Mouse (Mus musculus) liver, embryonic 16.5 days (tissue): Measurements from ENCODE around the gene Klkb1. TPM values are rescaled to one million over a fixed set of nuclear protein-coding genes. Genes with fewer than 3 reads are reported as not detected.

Source experiments
- ATAC-seq: fragments of 200-750 bp; cut with Nextera tagmentation; 2 replicates; pipeline ENCODE4 v1.8.0; 2017; ENCODE audit warnings: low read depth, mild to moderate bottlenecking, moderate number of reproducible peaks, moderate library complexity
- H3K27ac ChIP-seq: fragments of 300-500 bp; sonication (generic); 2 replicates; pipeline ENCODE4 v1.5.1; 2014; ENCODE audit warnings: mild to moderate bottlenecking, low read length
- H3K27me3 ChIP-seq: fragments of 300-500 bp; sonication (generic); 2 replicates; pipeline ENCODE4 v1.6.1; 2014; ENCODE audit warnings: low read depth, low read length, mixed read lengths; ENCODE audit not compliant: control insufficient read depth, insufficient read depth
- H3K36me3 ChIP-seq: fragments of 300-500 bp; sonication (generic); 2 replicates; pipeline ENCODE4 v1.6.1; 2014; ENCODE audit warnings: mild to moderate bottlenecking; ENCODE audit not compliant: control insufficient read depth, insufficient read depth
- H3K4me1 ChIP-seq: fragments of 300-500 bp; sonication (generic); 2 replicates; pipeline ENCODE4 v1.6.1; 2014; ENCODE audit warnings: low read depth, low read length, mixed read lengths; ENCODE audit not compliant: control insufficient read depth
- H3K4me2 ChIP-seq: fragments of 300-500 bp; sonication (generic); 2 replicates; pipeline ENCODE4 v1.6.1; 2014; ENCODE audit warnings: low read depth, low read length, mixed read lengths
- H3K4me3 ChIP-seq: fragments of 300-500 bp; sonication (generic); 2 replicates; pipeline ENCODE4 v1.5.1; 2014; ENCODE audit warnings: low read depth, mild to moderate bottlenecking, low read length
- H3K9ac ChIP-seq: fragments of 300-500 bp; sonication (generic); 2 replicates; pipeline ENCODE4 v1.6.1; 2014; ENCODE audit warnings: low read depth, low read length
- H3K9me3 ChIP-seq: fragments of 300-500 bp; sonication (generic); replicated peaks from 2 replicates; pipeline ENCODE4 v1.6.1; 2016; ENCODE audit warnings: low read length; ENCODE audit not compliant: control insufficient read depth
- WGBS: fragments of 180-500 bp; shearing (Covaris S2); extraction: QIAGEN DNeasy Blood & Tissue Kit; methylation state at CpG from one replicate; pipeline ENCODE4 v1.1.7; 2014; ENCODE audit not compliant: insufficient replicate concordance; 5-methylcytosine and 5-hydroxymethylcytosine counted together
- polyA plus RNA-seq: library from polyadenylated mRNA; unstranded; fragments of >200 nt; fragmentation: Nextera tagmentation; extraction: Ambion mirVana; gene quantifications from 2 replicates; pipeline ENCODE4 v1.2.1, GENCODE M21; 2015

Gene Klkb1
- polyA plus RNA-seq, 1 experiment from 2014 or later = 18.1 TPM

DNA sequence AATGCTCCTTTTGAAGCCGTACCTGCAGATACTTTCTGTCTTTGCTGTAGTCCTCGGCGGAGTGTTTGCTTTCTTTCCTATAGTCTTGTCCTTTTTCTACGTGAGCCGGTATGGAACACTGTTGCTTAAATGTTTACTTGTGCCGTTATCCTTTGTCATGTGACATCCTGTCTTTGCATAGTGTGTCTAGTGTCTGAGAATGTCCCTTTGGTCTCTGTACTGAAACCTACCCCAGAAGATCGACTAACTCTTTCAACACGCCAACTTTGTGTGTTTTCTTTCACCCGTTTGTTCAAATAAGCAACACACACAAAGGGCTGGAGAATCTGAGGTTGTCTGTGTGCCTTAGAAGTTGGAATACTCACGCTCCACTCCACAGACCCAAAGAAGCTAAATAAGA, 32.7 kb downstream of the Klkb1 start, which contains the start of gene F11:
Gene F11, minus strand, starts transcription at position 112 of the 400 bp plus-strand sequence.
- peak within 1 kb of the TSS; percentile 80 for H3K27ac ChIP-seq

GRCm38 (mm10) chr8:45258421-45258820, 36.2 kb downstream of the Klkb1 start:
- no peak for ATAC-seq
- no peaks in the 10 kb centered on the region for H3K4me1 ChIP-seq
- no peak overlapping the region for H3K27ac ChIP-seq
- no peaks in the 10 kb centered on the region for H3K36me3 ChIP-seq
- H3K4me2 ChIP-seq = no peak overlapping the region
- 68% methylated on average over 8 of the region's 8 CpGs for whole genome bisulfite sequencing
- H3K27me3 ChIP-seq = no peaks in the 10 kb centered on the region
- no peak overlapping the region for H3K9ac ChIP-seq
- no peaks in the 10 kb centered on the region for H3K9me3 ChIP-seq
- H3K4me3 ChIP-seq = no peak overlapping the region

More for the DNA sequence above, 32.7 kb downstream of the Klkb1 start, which contains the start of gene F11:
- Histone ChIP-seq H3K9ac (no peak within 1 kb of the TSS), H3K4me3 (peak within 1 kb of the TSS; percentile 36), H3K27me3 (no peaks in the 10 kb centered on the region), H3K4me1 (no peaks in the 10 kb centered on the region), H3K36me3 (no peaks in the 10 kb centered on the region), H3K4me2 (peak within 1 kb of the TSS; percentile 21), H3K9me3 (no peaks in the 10 kb centered on the region)
- 45% methylated on average over 10 of the region's 10 CpGs for WGBS
- peak; percentile 76 for ATAC-seq

DNA sequence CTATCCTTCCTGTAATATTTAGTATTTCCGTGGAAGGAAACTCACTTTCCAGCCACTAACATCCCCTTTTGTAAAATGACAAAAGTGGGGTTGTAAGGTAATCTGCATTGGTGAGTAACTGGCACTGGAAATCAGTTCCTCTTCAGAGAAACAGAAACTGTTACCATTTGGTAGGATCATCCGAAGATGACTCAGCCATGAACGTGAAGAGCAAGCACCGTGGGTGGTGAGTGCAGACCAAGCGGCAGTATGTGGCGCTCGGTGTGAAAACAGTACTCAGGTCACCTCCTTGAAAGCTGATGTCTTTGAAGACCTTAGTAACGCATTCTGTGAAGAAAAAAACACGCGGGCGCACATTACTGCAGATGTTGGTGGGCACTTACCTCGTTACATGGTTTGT, 39.6 kb downstream of the Klkb1 start:
- WGBS = 74% methylated on average over 12 of the region's 12 CpGs
- H3K4me2 ChIP-seq = no peak overlapping the region
- H3K27ac ChIP-seq = peak overlapping the region; percentile 44; the same call in 1 of the 2 replicates

DNA sequence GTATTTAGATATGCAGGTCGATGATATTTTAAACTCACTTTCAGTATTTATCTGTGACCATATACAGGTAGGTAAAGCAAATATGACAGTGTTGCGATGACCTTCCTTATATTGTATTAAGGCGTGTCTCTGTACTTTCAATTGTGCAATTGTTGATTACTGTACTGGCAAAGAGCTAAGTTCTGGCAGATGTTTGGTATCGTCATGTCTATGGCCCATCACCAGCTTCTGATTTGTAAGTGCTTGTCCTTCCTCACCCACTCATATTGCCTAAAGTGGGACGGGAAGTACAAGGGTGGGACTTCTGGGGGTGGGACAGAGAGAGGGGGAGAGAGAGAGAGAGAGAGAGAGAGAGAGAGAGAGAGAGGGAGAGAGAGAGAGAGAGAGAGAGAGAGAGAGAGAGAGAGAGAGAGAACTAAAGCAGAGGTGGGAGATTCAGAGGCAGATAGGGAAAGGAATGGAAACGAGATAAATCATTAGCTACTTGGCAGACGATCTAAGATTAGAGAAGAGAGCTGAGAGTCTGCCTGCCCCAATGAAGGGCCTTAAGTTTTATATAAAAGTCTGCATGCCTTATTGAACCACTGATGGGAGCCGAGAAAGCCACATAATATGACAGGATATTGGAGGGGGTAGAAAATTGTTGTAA, 40.3 kb downstream of the Klkb1 start:
- no peaks in the 10 kb centered on the region for H3K9me3 ChIP-seq
- WGBS = 55% methylated on average over 8 of the region's 8 CpGs
- no peak overlapping the region for H3K9ac ChIP-seq
- H3K4me1 ChIP-seq = no peaks in the 10 kb centered on the region
- H3K4me2 ChIP-seq = no peak overlapping the region
- H3K36me3 ChIP-seq = no peaks in the 10 kb centered on the region
- H3K4me3 ChIP-seq = no peak overlapping the region
- ATAC-seq = peak; percentile 64
- H3K27ac ChIP-seq = peak overlapping the region; percentile 44
- no peaks in the 10 kb centered on the region for H3K27me3 ChIP-seq

More for the DNA sequence above, 39.6 kb downstream of the Klkb1 start:
- no peaks in the 10 kb centered on the region for H3K4me1 ChIP-seq
- no peaks in the 10 kb centered on the region for H3K36me3 ChIP-seq
- H3K27me3 ChIP-seq = no peaks in the 10 kb centered on the region
- ATAC-seq = no peak
- H3K9ac ChIP-seq = no peak overlapping the region
- no peaks in the 10 kb centered on the region for H3K9me3 ChIP-seq
- H3K4me3 ChIP-seq = no peak overlapping the region

DNA sequence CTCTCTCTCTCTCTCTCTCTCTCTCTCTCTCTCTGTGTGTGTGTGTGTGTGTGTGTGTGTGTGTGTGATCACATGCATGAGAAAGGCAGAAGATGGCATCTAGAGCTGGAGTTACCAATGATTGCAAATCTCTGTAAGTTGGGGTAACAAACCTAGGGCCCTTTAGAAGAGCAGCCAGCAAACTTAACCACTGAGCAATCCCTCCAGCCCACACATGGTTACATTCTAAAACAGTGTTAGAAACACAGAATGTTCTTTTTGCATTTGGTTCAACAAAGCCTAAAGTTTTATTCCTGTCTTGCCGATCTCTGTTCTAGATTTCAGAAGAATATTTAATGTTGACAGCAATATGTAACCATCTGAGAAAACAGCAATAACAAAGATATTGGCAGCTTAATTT, 41.1 kb downstream of the Klkb1 start:
- WGBS = 78% methylated on average over 1 of the region's 1 CpGs
- Histone ChIP-seq H3K9ac (no peak overlapping the region), H3K4me2 (no peak overlapping the region), H3K36me3 (no peaks in the 10 kb centered on the region), H3K27ac (no peak overlapping the region), H3K4me1 (no peaks in the 10 kb centered on the region), H3K9me3 (no peaks in the 10 kb centered on the region), H3K27me3 (no peaks in the 10 kb centered on the region), H3K4me3 (no peak overlapping the region)
- no peak for ATAC-seq

GRCm38 (mm10) chr8:45253111-45253510, 41.5 kb downstream of the Klkb1 start:
- no peaks in the 10 kb centered on the region for H3K27me3 ChIP-seq
- H3K4me2 ChIP-seq = no peak overlapping the region
- no peak overlapping the region for H3K4me3 ChIP-seq
- H3K9ac ChIP-seq = no peak overlapping the region
- no peaks in the 10 kb centered on the region for H3K4me1 ChIP-seq
- H3K9me3 ChIP-seq = no peaks in the 10 kb centered on the region
- H3K27ac ChIP-seq = no peak overlapping the region
- 40% methylated on average over 2 of the region's 2 CpGs for WGBS
- peak; percentile 39; the same call in 1 of the 2 replicates for ATAC-seq
- H3K36me3 ChIP-seq = no peaks in the 10 kb centered on the region; the same call in 1 of the 2 replicates

GRCm38 (mm10) chr8:45246307-45246706, 48.4 kb downstream of the Klkb1 start:
- no peak overlapping the region for H3K4me2 ChIP-seq
- 58% methylated on average over 7 of the region's 7 CpGs for WGBS
- H3K4me1 ChIP-seq = no peaks in the 10 kb centered on the region
- peaks cover 3% of the 10 kb centered on the region; the same call in 1 of the 2 replicates for H3K36me3 ChIP-seq
- H3K9ac ChIP-seq = no peak overlapping the region
- ATAC-seq = no peak
- no peaks in the 10 kb centered on the region for H3K9me3 ChIP-seq
- no peak overlapping the region for H3K4me3 ChIP-seq
- no peak overlapping the region for H3K27ac ChIP-seq
- H3K27me3 ChIP-seq = no peaks in the 10 kb centered on the region

DNA sequence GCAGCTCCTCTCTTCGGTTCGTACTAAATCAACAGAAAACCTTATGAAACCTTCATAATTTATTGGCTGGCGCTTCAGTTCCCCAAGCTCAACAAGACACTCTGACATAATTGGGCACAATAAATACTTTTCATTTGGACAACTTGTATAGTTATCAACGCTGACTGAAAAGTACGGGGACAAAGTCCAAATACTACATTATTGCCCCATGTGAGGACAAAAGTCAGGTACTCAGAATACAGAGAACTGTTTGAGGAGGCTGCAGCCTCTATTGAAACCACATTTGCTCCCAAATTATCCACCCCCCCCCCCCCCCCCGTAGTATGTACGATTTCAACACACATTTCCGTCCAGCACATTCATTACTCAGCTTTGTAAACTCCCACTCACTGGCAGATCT, 55.3 kb downstream of the Klkb1 start:
- H3K27me3 ChIP-seq = no peaks in the 10 kb centered on the region
- H3K36me3 ChIP-seq = no peaks in the 10 kb centered on the region
- no peaks in the 10 kb centered on the region; the same call in 1 of the 2 replicates for H3K4me1 ChIP-seq
- no peak overlapping the region for H3K9ac ChIP-seq
- peak; percentile 58 for ATAC-seq
- no peak overlapping the region for H3K4me3 ChIP-seq
- no peaks in the 10 kb centered on the region for H3K9me3 ChIP-seq
- H3K27ac ChIP-seq = no peak overlapping the region; the same call in none of the 2 replicates
- 48% methylated on average over 8 of the region's 8 CpGs for WGBS
- H3K4me2 ChIP-seq = no peak overlapping the region

GRCm38 (mm10) chr8:45238282-45238681, 56.4 kb downstream of the Klkb1 start:
- H3K4me3 ChIP-seq = no peak overlapping the region
- H3K9ac ChIP-seq = no peak overlapping the region
- no peaks in the 10 kb centered on the region for H3K9me3 ChIP-seq
- H3K4me2 ChIP-seq = no peak overlapping the region
- WGBS = 17% methylated on average over 3 of the region's 3 CpGs
- no peak overlapping the region for H3K27ac ChIP-seq
- no peak for ATAC-seq
- H3K27me3 ChIP-seq = no peaks in the 10 kb centered on the region
- no peaks in the 10 kb centered on the region; the same call in 1 of the 2 replicates for H3K4me1 ChIP-seq
- H3K36me3 ChIP-seq = no peaks in the 10 kb centered on the region
